Mouse (Mus musculus) kidney, postnatal 4 days (tissue): ENCODE results near the gene Vmn2r62.
"Not testable (repeated sequence)": the region's sequence is repeated elsewhere in the genome, so short reads cannot be mapped to it uniquely, and the experiment has no call there.

Experiments used
- DNase-seq, 2 experiments: peaks; one replicate each; pipeline ENCODE4 v3.0.0; 2021; ENCODE audit warnings: mixed read lengths in 2 of 2

The Vmn2r62 gene

GRCm38 (mm10) chr7:42793425-42793824 lies at the start of gene Vmn2r62:
Gene Vmn2r62 (minus strand): TSS chr7:42793525.
- not testable (repeated sequence) for DNase-seq

GRCm38 (mm10) chr7:42838366-42838765 lies 45.0 kb upstream of the Vmn2r62 start:
- DNase-seq: not testable (repeated sequence)

DNA sequence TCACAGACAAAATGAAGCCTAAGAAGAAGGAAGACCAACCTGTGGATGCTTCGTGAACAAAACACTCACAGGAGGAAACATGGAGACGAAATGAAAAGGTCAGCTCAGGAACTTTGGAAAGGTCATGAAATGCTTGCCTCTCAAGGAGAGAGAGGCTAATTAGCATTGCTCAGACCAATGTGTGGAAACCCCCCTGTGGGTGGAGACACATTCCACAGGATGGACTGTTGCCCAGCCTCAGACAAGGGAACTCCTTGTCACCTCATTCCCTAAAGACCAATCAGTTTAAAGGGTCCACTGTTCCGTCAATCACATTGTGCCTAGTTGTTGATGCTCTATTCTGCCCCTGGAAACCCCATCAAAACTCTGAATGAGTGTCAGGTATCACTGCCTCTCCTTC lies 38.9 kb upstream of the Vmn2r62 start:
- no peak for DNase-seq

DNA sequence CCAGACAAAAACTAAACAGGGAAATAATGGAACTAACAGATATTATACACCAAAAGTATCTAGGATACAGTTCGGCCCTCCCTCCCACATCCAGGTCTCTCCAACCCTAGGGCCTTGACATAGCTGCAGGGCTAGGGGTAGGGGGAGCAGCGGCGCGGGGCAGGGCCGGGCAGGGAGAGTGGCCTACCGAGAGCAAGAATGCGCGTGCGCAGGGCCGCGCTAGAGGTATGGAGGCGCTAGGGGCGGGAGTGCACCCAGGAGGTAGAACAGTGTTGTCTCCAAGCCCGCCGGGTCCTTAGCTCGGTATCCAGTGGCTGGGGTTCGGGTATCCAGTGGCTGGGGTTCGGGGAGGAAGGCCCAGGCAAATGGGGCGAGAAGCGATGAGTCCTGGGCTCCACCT lies 43.5 kb downstream of the Vmn2r62 start:
- no peak for DNase-seq

- DNase-seq: no peak
Measured at GRCm38 (mm10) chr7:42738536-42739210, 54.7 kb downstream of the Vmn2r62 start.

GRCm38 (mm10) chr7:42726917-42727316 lies 66.4 kb downstream of the Vmn2r62 start, which contains the start of gene Gm17067:
Gene Gm17067 (minus strand): TSS chr7:42727017.
- DNase-seq: not testable (repeated sequence)
